Mouse (Mus musculus): Measurements from ENCODE around the gene Podxl2. TPM values are rescaled to one million over a fixed set of nuclear protein-coding genes. Genes with fewer than 3 reads are reported as not detected.
A peak's percentile ranks its signal among the peaks of the same experiment; 100 is the strongest.

The Podxl2 gene
- polyA plus RNA-seq, 1 experiment, result not detected

GRCm38 (mm10) chr6:88879471-88879870 is 4.6 kb upstream of the Podxl2 start:
- WGBS, result 74% methylated on average over 4 of the region's 4 CpGs
- Histone ChIP-seq H3K27ac (ENCODE audit: insufficient read depth, low read depth, low read length) (no peak overlapping the region), H3K4me3 (ENCODE audit: insufficient read depth, low read depth, low read length) (no peak overlapping the region), H3K4me1 (ENCODE audit: control insufficient read depth, insufficient read depth, low read length) (no peaks in the 10 kb centered on the region)
- TF ChIP-seq POLR2A (IDR thresholded peaks at IDR 0.05; ENCODE audit: insufficient read depth, low read depth, low read length) (no peak), CTCF (IDR thresholded peaks at IDR 0.05; ENCODE audit: insufficient read depth, low read depth, low read length) (no peak)

- WGBS, result 5% methylated on average over 57 of the region's 74 CpGs
- TF ChIP-seq CTCF (IDR thresholded peaks at IDR 0.05; ENCODE audit: insufficient read depth, low read depth, low read length) (no peak), POLR2A (IDR thresholded peaks at IDR 0.05; ENCODE audit: insufficient read depth, low read depth, low read length) (0 out of 2 replicates have a peak, but pooled peaks have one; percentile 5)
- Histone ChIP-seq H3K27ac (ENCODE audit: insufficient read depth, low read depth, low read length) (peak overlapping the region; percentile 71), H3K4me1 (ENCODE audit: control insufficient read depth, insufficient read depth, low read length) (peaks cover 24% of the 10 kb centered on the region), H3K4me3 (ENCODE audit: insufficient read depth, low read depth, low read length) (peak overlapping the region; percentile 87)
Observed at GRCm38 (mm10) chr6:88873965-88874867, 628 bp downstream of the Podxl2 start.

GRCm38 (mm10) chr6:88872811-88873210 is 2.0 kb downstream of the Podxl2 start:
- Histone ChIP-seq H3K4me1 (ENCODE audit: control insufficient read depth, insufficient read depth, low read length) (peaks cover 27% of the 10 kb centered on the region), H3K27ac (ENCODE audit: insufficient read depth, low read depth, low read length) (peak overlapping the region; percentile 46), H3K4me3 (ENCODE audit: insufficient read depth, low read depth, low read length) (peak overlapping the region; percentile 87)
- no peak for TF ChIP-seq POLR2A (IDR thresholded peaks at IDR 0.05; ENCODE audit: insufficient read depth, low read depth, low read length)
- TF ChIP-seq CTCF (IDR thresholded peaks at IDR 0.05; ENCODE audit: insufficient read depth, low read depth, low read length), result no peak
- 17% methylated on average over 7 of the region's 7 CpGs for WGBS

- Histone ChIP-seq H3K4me3 (ENCODE audit: insufficient read depth, low read depth, low read length) (peak overlapping the region; percentile 15; the same call in 1 of the 2 replicates), H3K4me1 (ENCODE audit: control insufficient read depth, insufficient read depth, low read length) (peaks cover 28% of the 10 kb centered on the region), H3K27ac (ENCODE audit: insufficient read depth, low read depth, low read length) (peak overlapping the region; percentile 83)
- no peak for TF ChIP-seq POLR2A (IDR thresholded peaks at IDR 0.05; ENCODE audit: insufficient read depth, low read depth, low read length)
- 19% methylated on average over 8 of the region's 8 CpGs for WGBS
Observed at GRCm38 (mm10) chr6:88871546-88871945, 3.3 kb downstream of the Podxl2 start.

GRCm38 (mm10) chr6:88870594-88870993 is 4.2 kb downstream of the Podxl2 start:
- 29% methylated on average over 4 of the region's 4 CpGs for WGBS
- Histone ChIP-seq H3K27ac (ENCODE audit: insufficient read depth, low read depth, low read length) (peak overlapping the region; percentile 84), H3K4me1 (ENCODE audit: control insufficient read depth, insufficient read depth, low read length) (peaks cover 31% of the 10 kb centered on the region), H3K4me3 (ENCODE audit: insufficient read depth, low read depth, low read length) (no peak overlapping the region)
- no peak for TF ChIP-seq CTCF (IDR thresholded peaks at IDR 0.05; ENCODE audit: insufficient read depth, low read depth, low read length)
- TF ChIP-seq POLR2A (IDR thresholded peaks at IDR 0.05; ENCODE audit: insufficient read depth, low read depth, low read length), result no peak

- Histone ChIP-seq H3K4me1 (ENCODE audit: control insufficient read depth, insufficient read depth, low read length) (peaks cover 31% of the 10 kb centered on the region), H3K27ac (ENCODE audit: insufficient read depth, low read depth, low read length) (peak overlapping the region; percentile 84), H3K4me3 (ENCODE audit: insufficient read depth, low read depth, low read length) (no peak overlapping the region)
- 33% methylated on average over 7 of the region's 7 CpGs for WGBS
- TF ChIP-seq CTCF (IDR thresholded peaks at IDR 0.05; ENCODE audit: insufficient read depth, low read depth, low read length) (no peak), POLR2A (IDR thresholded peaks at IDR 0.05; ENCODE audit: insufficient read depth, low read depth, low read length) (no peak)
Observed at GRCm38 (mm10) chr6:88869459-88869858, 5.4 kb downstream of the Podxl2 start.

GRCm38 (mm10) chr6:88865704-88866103 is 9.1 kb downstream of the Podxl2 start:
- TF ChIP-seq CTCF (IDR thresholded peaks at IDR 0.05; ENCODE audit: insufficient read depth, low read depth, low read length) (no peak), POLR2A (IDR thresholded peaks at IDR 0.05; ENCODE audit: insufficient read depth, low read depth, low read length) (no peak)
- Histone ChIP-seq H3K27ac (ENCODE audit: insufficient read depth, low read depth, low read length) (no peak overlapping the region), H3K4me1 (ENCODE audit: control insufficient read depth, insufficient read depth, low read length) (peaks cover 19% of the 10 kb centered on the region), H3K4me3 (ENCODE audit: insufficient read depth, low read depth, low read length) (no peak overlapping the region)
- 68% methylated on average over 7 of the region's 7 CpGs for WGBS

GRCm38 (mm10) chr6:88860914-88861313 is 13.9 kb downstream of the Podxl2 start:
- 19% methylated on average over 2 of the region's 2 CpGs for WGBS
- TF ChIP-seq CTCF (IDR thresholded peaks at IDR 0.05; ENCODE audit: insufficient read depth, low read depth, low read length) (no peak), POLR2A (IDR thresholded peaks at IDR 0.05; ENCODE audit: insufficient read depth, low read depth, low read length) (no peak)
- no peak overlapping the region for H3K4me3 ChIP-seq (ENCODE audit: insufficient read depth, low read depth, low read length)

GRCm38 (mm10) chr6:88858341-88858740 is 16.5 kb downstream of the Podxl2 start:
- WGBS, result 52% methylated on average over 7 of the region's 7 CpGs
- H3K4me1 ChIP-seq (ENCODE audit: control insufficient read depth, insufficient read depth, low read length), result peaks cover 28% of the 10 kb centered on the region
- no peak for TF ChIP-seq POLR2A (IDR thresholded peaks at IDR 0.05; ENCODE audit: insufficient read depth, low read depth, low read length)
- no peak for TF ChIP-seq CTCF (IDR thresholded peaks at IDR 0.05; ENCODE audit: insufficient read depth, low read depth, low read length)
- no peak overlapping the region; the same call in 1 of the 2 replicates for H3K27ac ChIP-seq (ENCODE audit: insufficient read depth, low read depth, low read length)
- no peak overlapping the region for H3K4me3 ChIP-seq (ENCODE audit: insufficient read depth, low read depth, low read length)

More at GRCm38 (mm10) chr6:88860914-88861313, 13.9 kb downstream of the Podxl2 start:
- Histone ChIP-seq H3K4me1 (ENCODE audit: control insufficient read depth, insufficient read depth, low read length) (peaks cover 28% of the 10 kb centered on the region), H3K27ac (ENCODE audit: insufficient read depth, low read depth, low read length) (no peak overlapping the region)

All from olfactory bulb, adult 2 months (tissue).